Mouse (Mus musculus): ENCODE results near the gene Ss18l1. TPM values are rescaled to one million over a fixed set of nuclear protein-coding genes. Genes with fewer than 3 reads are reported as not detected.

Gene Ss18l1
- polyA plus RNA-seq, 1 experiment, result 0.07 TPM

- H3K4me1 ChIP-seq (ENCODE audit: control insufficient read depth), result no peaks in the 10 kb centered on the region; the same call in 1 of the 2 replicates
- no peak for TF ChIP-seq GATA1 (IDR thresholded peaks at IDR 0.05; ENCODE audit: low read length)
- no peak for TF ChIP-seq TAL1 (IDR thresholded peaks at IDR 0.05; ENCODE audit: low read length)
- H3K4me3 ChIP-seq (replicated peaks), result no peak overlapping the region
- H3K9me3 ChIP-seq (ENCODE audit: control insufficient read depth, low read length), result no peaks in the 10 kb centered on the region
- H3K36me3 ChIP-seq (ENCODE audit: control insufficient read depth), result no peaks in the 10 kb centered on the region
- H3K27me3 ChIP-seq (ENCODE audit: control insufficient read depth), result peaks cover 39% of the 10 kb centered on the region
These were observed 24.7 kb upstream of the Ss18l1 start for GRCm38 (mm10) chr2:180017632-180018031.

GRCm38 (mm10) chr2:180018573-180018972 is 23.7 kb upstream of the Ss18l1 start:
- TF ChIP-seq TAL1 (IDR thresholded peaks at IDR 0.05; ENCODE audit: low read length) (no peak), GATA1 (IDR thresholded peaks at IDR 0.05; ENCODE audit: low read length) (no peak)
- Histone ChIP-seq H3K4me3 (replicated peaks) (no peak overlapping the region), H3K27me3 (ENCODE audit: control insufficient read depth) (peaks cover 48% of the 10 kb centered on the region), H3K36me3 (ENCODE audit: control insufficient read depth) (no peaks in the 10 kb centered on the region), H3K9me3 (ENCODE audit: control insufficient read depth, low read length) (no peaks in the 10 kb centered on the region), H3K4me1 (ENCODE audit: control insufficient read depth) (peaks cover 4% of the 10 kb centered on the region)

GRCm38 (mm10) chr2:180020091-180020661 is 22.1 kb upstream of the Ss18l1 start:
- peaks cover 50% of the 10 kb centered on the region for H3K27me3 ChIP-seq (ENCODE audit: control insufficient read depth)

GRCm38 (mm10) chr2:180020919-180021318 is 21.4 kb upstream of the Ss18l1 start:
- H3K27me3 ChIP-seq (ENCODE audit: control insufficient read depth), result peaks cover 50% of the 10 kb centered on the region
- H3K4me1 ChIP-seq (ENCODE audit: control insufficient read depth), result peaks cover 21% of the 10 kb centered on the region
- no peaks in the 10 kb centered on the region for H3K36me3 ChIP-seq (ENCODE audit: control insufficient read depth)
- TF ChIP-seq GATA1 (IDR thresholded peaks at IDR 0.05; ENCODE audit: low read length), result no peak
- no peak for TF ChIP-seq TAL1 (IDR thresholded peaks at IDR 0.05; ENCODE audit: low read length)
- H3K4me3 ChIP-seq (replicated peaks), result no peak overlapping the region
- no peaks in the 10 kb centered on the region for H3K9me3 ChIP-seq (ENCODE audit: control insufficient read depth, low read length)

More at GRCm38 (mm10) chr2:180020091-180020661, 22.1 kb upstream of the Ss18l1 start:
- TF ChIP-seq TAL1 (IDR thresholded peaks at IDR 0.05; ENCODE audit: low read length) (no peak), GATA1 (IDR thresholded peaks at IDR 0.05; ENCODE audit: low read length) (no peak)
- Histone ChIP-seq H3K4me3 (replicated peaks) (no peak overlapping the region), H3K36me3 (ENCODE audit: control insufficient read depth) (no peaks in the 10 kb centered on the region), H3K9me3 (ENCODE audit: control insufficient read depth, low read length) (no peaks in the 10 kb centered on the region), H3K4me1 (ENCODE audit: control insufficient read depth) (peaks cover 14% of the 10 kb centered on the region)

GRCm38 (mm10) chr2:180022751-180023150 is 19.6 kb upstream of the Ss18l1 start:
- H3K36me3 ChIP-seq (ENCODE audit: control insufficient read depth), result peaks cover 13% of the 10 kb centered on the region
- H3K27me3 ChIP-seq (ENCODE audit: control insufficient read depth), result peaks cover 47% of the 10 kb centered on the region
- H3K4me1 ChIP-seq (ENCODE audit: control insufficient read depth), result peaks cover 40% of the 10 kb centered on the region
- H3K9me3 ChIP-seq (ENCODE audit: control insufficient read depth, low read length), result no peaks in the 10 kb centered on the region
- no peak for TF ChIP-seq TAL1 (IDR thresholded peaks at IDR 0.05; ENCODE audit: low read length)
- TF ChIP-seq GATA1 (IDR thresholded peaks at IDR 0.05; ENCODE audit: low read length), result no peak
- no peak overlapping the region for H3K4me3 ChIP-seq (replicated peaks)

- Histone ChIP-seq H3K36me3 (ENCODE audit: control insufficient read depth) (peaks cover 31% of the 10 kb centered on the region), H3K4me1 (ENCODE audit: control insufficient read depth) (peaks cover 46% of the 10 kb centered on the region)
- TF ChIP-seq TAL1 (IDR thresholded peaks at IDR 0.05; ENCODE audit: low read length) (no peak), GATA1 (IDR thresholded peaks at IDR 0.05; ENCODE audit: low read length) (no peak)
These were observed 17.8 kb upstream of the Ss18l1 start, which contains the start of gene Lsm14b for GRCm38 (mm10) chr2:180024401-180025098. TSS of gene Lsm14b (plus strand) at chr2:180024987.

GRCm38 (mm10) chr2:180025135-180025860 is 17.0 kb upstream of the Ss18l1 start:
- Histone ChIP-seq H3K4me1 (ENCODE audit: control insufficient read depth) (peaks cover 46% of the 10 kb centered on the region), H3K27me3 (ENCODE audit: control insufficient read depth) (peaks cover 32% of the 10 kb centered on the region), H3K9me3 (ENCODE audit: control insufficient read depth, low read length) (no peaks in the 10 kb centered on the region), H3K36me3 (ENCODE audit: control insufficient read depth) (peaks cover 38% of the 10 kb centered on the region), H3K4me3 (replicated peaks) (peak overlapping the region; percentile 90)
- no peak for TF ChIP-seq TAL1 (IDR thresholded peaks at IDR 0.05; ENCODE audit: low read length)
- TF ChIP-seq GATA1 (IDR thresholded peaks at IDR 0.05; ENCODE audit: low read length), result no peak

More at GRCm38 (mm10) chr2:180024401-180025098, 17.8 kb upstream of the Ss18l1 start, which contains the start of gene Lsm14b:
- Histone ChIP-seq H3K4me3 (replicated peaks) (peak within 1 kb of the TSS; percentile 90), H3K27me3 (ENCODE audit: control insufficient read depth) (peaks cover 38% of the 10 kb centered on the region), H3K9me3 (ENCODE audit: control insufficient read depth, low read length) (no peaks in the 10 kb centered on the region)

GRCm38 (mm10) chr2:180025861-180026200 is 16.5 kb upstream of the Ss18l1 start:
- Histone ChIP-seq H3K36me3 (ENCODE audit: control insufficient read depth) (peaks cover 44% of the 10 kb centered on the region), H3K4me3 (replicated peaks) (peak overlapping the region; percentile 90), H3K4me1 (ENCODE audit: control insufficient read depth) (peaks cover 46% of the 10 kb centered on the region), H3K27me3 (ENCODE audit: control insufficient read depth) (peaks cover 27% of the 10 kb centered on the region), H3K9me3 (ENCODE audit: control insufficient read depth, low read length) (no peaks in the 10 kb centered on the region)
- no peak for TF ChIP-seq TAL1 (IDR thresholded peaks at IDR 0.05; ENCODE audit: low read length)
- no peak for TF ChIP-seq GATA1 (IDR thresholded peaks at IDR 0.05; ENCODE audit: low read length)

- peaks cover 63% of the 10 kb centered on the region for H3K36me3 ChIP-seq (ENCODE audit: control insufficient read depth)
- TF ChIP-seq TAL1 (IDR thresholded peaks at IDR 0.05; ENCODE audit: low read length), result no peak
These were observed 14.5 kb upstream of the Ss18l1 start for GRCm38 (mm10) chr2:180027768-180028167.

More at GRCm38 (mm10) chr2:180027768-180028167, 14.5 kb upstream of the Ss18l1 start:
- Histone ChIP-seq H3K27me3 (ENCODE audit: control insufficient read depth) (peaks cover 10% of the 10 kb centered on the region), H3K4me1 (ENCODE audit: control insufficient read depth) (peaks cover 46% of the 10 kb centered on the region), H3K9me3 (ENCODE audit: control insufficient read depth, low read length) (no peaks in the 10 kb centered on the region), H3K4me3 (replicated peaks) (no peak overlapping the region)
